Mouse (Mus musculus): ENCODE results near the gene Csf1. TPM values are rescaled to one million over a fixed set of nuclear protein-coding genes. Genes with fewer than 3 reads are reported as not detected.

The Csf1 gene
- polyA plus RNA-seq, 1 experiment, result 0.02 TPM

DNA sequence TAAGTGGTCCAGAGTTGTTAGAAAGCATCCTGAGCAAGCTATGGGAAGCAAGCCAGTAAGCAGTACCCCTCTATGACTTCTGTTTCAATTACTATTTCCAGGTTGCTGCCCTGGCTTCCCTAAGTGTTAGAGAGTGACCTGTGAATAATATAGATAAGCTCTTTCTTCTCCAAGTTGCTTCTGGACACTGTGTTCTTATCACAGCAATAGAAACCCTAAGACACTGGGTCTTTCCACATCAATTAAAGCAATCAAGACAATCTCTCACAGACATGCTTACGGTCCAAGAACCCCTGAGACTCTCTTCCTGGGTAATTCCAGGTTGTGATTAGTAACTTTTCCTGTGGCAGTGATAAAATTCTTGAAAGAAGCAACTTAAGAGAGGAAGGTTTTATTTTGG is 26.1 kb upstream of the Csf1 start:
- Histone ChIP-seq H3K36me3 (ENCODE audit: control insufficient read depth) (no peaks in the 10 kb centered on the region), H3K4me3 (replicated peaks) (no peak overlapping the region), H3K9me3 (ENCODE audit: control insufficient read depth, low read length) (no peaks in the 10 kb centered on the region), H3K27me3 (ENCODE audit: control insufficient read depth) (no peaks in the 10 kb centered on the region), H3K4me1 (ENCODE audit: control insufficient read depth) (no peaks in the 10 kb centered on the region; the same call in 1 of the 2 replicates)
- TF ChIP-seq TAL1 (IDR thresholded peaks at IDR 0.05; ENCODE audit: low read length), result no peak
- TF ChIP-seq GATA1 (IDR thresholded peaks at IDR 0.05; ENCODE audit: low read length), result no peak

DNA sequence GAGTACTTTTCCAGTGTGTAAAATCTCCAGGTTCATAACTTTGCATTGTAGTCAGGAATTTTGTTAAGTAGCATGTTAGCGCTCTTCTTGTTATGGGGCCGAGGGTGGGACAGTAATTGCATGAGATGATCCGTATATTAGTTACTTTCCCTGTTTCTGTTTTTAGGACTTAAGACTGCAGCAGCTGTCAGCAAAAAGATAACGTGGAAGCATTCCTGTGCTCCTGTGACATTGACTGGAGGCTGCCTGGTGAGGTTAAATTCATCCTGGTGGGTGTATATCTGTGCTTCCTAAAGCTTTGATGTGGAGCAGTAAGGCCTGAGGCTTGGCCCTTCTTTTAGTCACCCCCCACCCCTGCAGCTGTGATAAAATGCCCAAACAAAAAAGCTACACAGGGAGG is 25.3 kb upstream of the Csf1 start:
- H3K36me3 ChIP-seq (ENCODE audit: control insufficient read depth), result no peaks in the 10 kb centered on the region
- no peak overlapping the region for H3K4me3 ChIP-seq (replicated peaks)
- H3K27me3 ChIP-seq (ENCODE audit: control insufficient read depth), result no peaks in the 10 kb centered on the region
- H3K4me1 ChIP-seq (ENCODE audit: control insufficient read depth), result no peaks in the 10 kb centered on the region; the same call in 1 of the 2 replicates
- TF ChIP-seq GATA1 (IDR thresholded peaks at IDR 0.05; ENCODE audit: low read length) (no peak), TAL1 (IDR thresholded peaks at IDR 0.05; ENCODE audit: low read length) (no peak)
- no peaks in the 10 kb centered on the region for H3K9me3 ChIP-seq (ENCODE audit: control insufficient read depth, low read length)

DNA sequence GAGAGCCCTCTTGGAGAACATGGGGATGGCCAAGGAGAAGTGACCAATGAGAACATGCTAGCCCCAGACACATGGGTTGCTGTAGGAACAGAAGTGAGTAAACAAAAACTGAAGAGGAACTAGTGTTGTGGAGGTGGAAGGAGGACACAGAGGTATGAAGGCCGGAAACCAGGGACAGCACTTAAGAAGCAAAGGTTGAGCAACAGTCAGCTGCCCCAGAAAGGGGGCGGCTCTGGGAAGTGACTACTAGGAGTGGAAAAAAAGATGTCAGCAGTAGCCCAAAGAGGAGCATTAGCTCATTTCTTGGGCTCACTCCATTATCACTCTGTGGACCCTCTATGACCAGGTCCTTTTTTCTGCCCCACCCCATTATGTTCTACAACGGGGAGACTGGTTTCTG is 23.0 kb upstream of the Csf1 start:
- Histone ChIP-seq H3K36me3 (ENCODE audit: control insufficient read depth) (no peaks in the 10 kb centered on the region), H3K4me3 (replicated peaks) (no peak overlapping the region), H3K9me3 (ENCODE audit: control insufficient read depth, low read length) (no peaks in the 10 kb centered on the region), H3K4me1 (ENCODE audit: control insufficient read depth) (no peaks in the 10 kb centered on the region; the same call in 1 of the 2 replicates), H3K27me3 (ENCODE audit: control insufficient read depth) (no peaks in the 10 kb centered on the region)
- TF ChIP-seq GATA1 (IDR thresholded peaks at IDR 0.05; ENCODE audit: low read length) (no peak), TAL1 (IDR thresholded peaks at IDR 0.05; ENCODE audit: low read length) (no peak)

DNA sequence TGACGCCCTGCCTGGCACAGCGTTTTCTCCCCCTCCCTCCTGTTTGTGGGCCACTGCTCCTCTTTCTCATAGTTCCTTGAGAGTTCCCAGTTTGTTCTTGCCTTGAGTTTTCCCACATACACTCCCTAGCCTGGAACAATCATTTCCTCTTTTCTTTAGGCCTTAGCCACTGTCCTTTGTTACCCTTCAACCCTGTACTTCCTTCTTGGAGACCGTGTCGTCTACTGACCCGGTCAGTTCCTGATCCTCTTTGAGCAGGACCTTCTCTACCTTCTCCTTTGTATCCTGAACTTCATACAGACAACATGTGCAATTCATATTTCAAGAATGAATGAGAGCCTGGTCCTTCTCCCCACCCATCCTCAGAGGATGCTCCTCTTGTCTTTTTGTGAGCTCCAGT is 21.0 kb upstream of the Csf1 start:
- Histone ChIP-seq H3K4me3 (replicated peaks) (no peak overlapping the region), H3K27me3 (ENCODE audit: control insufficient read depth) (peaks cover 1% of the 10 kb centered on the region), H3K9me3 (ENCODE audit: control insufficient read depth, low read length) (no peaks in the 10 kb centered on the region), H3K36me3 (ENCODE audit: control insufficient read depth) (no peaks in the 10 kb centered on the region), H3K4me1 (ENCODE audit: control insufficient read depth) (no peaks in the 10 kb centered on the region)
- no peak for TF ChIP-seq GATA1 (IDR thresholded peaks at IDR 0.05; ENCODE audit: low read length)
- TF ChIP-seq TAL1 (IDR thresholded peaks at IDR 0.05; ENCODE audit: low read length), result no peak

DNA sequence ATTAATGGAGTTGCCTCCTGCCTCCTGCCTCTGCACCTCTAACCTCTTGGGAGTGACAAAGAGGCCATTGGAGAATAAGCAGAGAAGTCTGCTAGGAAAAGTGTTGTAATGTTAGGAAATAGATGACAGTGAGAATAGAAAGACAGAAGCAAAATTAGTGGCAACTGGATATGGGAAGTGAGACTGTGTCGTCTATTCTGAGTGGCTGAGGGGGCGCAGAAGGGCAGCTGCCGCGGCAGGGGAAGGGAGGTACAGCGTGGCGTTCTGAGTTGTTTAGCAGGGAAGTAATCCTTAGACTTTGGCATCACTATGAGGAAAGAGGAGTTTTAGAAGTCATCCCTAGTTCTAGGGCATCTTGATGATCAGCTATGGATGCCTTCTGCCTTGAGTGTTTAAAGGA is 17.7 kb upstream of the Csf1 start:
- peaks cover 14% of the 10 kb centered on the region for H3K27me3 ChIP-seq (ENCODE audit: control insufficient read depth)
- no peak overlapping the region for H3K4me3 ChIP-seq (replicated peaks)
- no peaks in the 10 kb centered on the region for H3K4me1 ChIP-seq (ENCODE audit: control insufficient read depth)
- H3K9me3 ChIP-seq (ENCODE audit: control insufficient read depth, low read length), result no peaks in the 10 kb centered on the region
- H3K36me3 ChIP-seq (ENCODE audit: control insufficient read depth), result no peaks in the 10 kb centered on the region
- TF ChIP-seq GATA1 (IDR thresholded peaks at IDR 0.05; ENCODE audit: low read length) (no peak), TAL1 (IDR thresholded peaks at IDR 0.05; ENCODE audit: low read length) (no peak)

DNA sequence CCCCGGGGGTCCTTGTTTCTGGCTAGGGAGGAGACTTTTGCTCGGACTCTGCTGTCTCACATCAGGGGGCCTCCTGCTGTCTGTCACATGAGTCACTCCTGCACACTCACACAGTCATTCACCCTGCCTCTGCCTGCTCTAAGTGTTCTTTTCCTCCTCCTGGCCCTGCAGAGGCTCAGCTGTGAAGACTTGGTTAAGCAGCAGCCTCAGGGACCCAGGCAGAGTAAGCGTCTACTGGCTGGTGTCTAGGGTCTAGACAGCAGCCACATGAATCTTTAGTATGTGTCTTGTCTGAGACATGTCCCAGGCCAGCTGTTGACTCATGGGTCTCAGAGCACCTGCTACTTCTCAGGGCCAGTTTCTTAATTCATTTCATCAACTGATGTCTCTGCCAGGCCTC is 16.0 kb upstream of the Csf1 start:
- Histone ChIP-seq H3K36me3 (ENCODE audit: control insufficient read depth) (no peaks in the 10 kb centered on the region), H3K9me3 (ENCODE audit: control insufficient read depth, low read length) (no peaks in the 10 kb centered on the region), H3K4me1 (ENCODE audit: control insufficient read depth) (no peaks in the 10 kb centered on the region), H3K27me3 (ENCODE audit: control insufficient read depth) (peaks cover 16% of the 10 kb centered on the region), H3K4me3 (replicated peaks) (no peak overlapping the region)
- TF ChIP-seq TAL1 (IDR thresholded peaks at IDR 0.05; ENCODE audit: low read length) (no peak), GATA1 (IDR thresholded peaks at IDR 0.05; ENCODE audit: low read length) (no peak)

DNA sequence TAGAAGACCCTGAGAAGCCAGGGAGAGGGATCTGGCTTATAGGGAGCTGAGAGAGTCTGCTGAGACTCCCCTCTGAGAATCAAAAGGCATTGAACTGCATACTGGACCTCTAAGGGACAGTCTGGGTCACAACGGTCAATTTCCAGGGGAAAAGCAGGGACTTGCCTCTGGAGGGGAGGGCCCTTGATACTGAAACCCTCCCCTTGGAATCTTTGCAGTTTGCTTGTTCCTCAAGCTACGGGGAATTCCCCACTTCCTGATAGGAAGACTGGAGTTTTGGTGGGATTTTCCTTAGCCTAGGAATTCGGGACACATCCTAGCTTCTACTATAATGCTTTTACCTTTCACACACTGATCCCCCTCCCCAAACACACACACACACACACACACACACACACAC is 15.5 kb upstream of the Csf1 start:
- no peaks in the 10 kb centered on the region for H3K4me1 ChIP-seq (ENCODE audit: control insufficient read depth)
- H3K4me3 ChIP-seq (replicated peaks), result no peak overlapping the region
- peaks cover 16% of the 10 kb centered on the region for H3K27me3 ChIP-seq (ENCODE audit: control insufficient read depth)
- TF ChIP-seq TAL1 (IDR thresholded peaks at IDR 0.05; ENCODE audit: low read length), result no peak
- no peaks in the 10 kb centered on the region for H3K9me3 ChIP-seq (ENCODE audit: control insufficient read depth, low read length)
- no peaks in the 10 kb centered on the region for H3K36me3 ChIP-seq (ENCODE audit: control insufficient read depth)

DNA sequence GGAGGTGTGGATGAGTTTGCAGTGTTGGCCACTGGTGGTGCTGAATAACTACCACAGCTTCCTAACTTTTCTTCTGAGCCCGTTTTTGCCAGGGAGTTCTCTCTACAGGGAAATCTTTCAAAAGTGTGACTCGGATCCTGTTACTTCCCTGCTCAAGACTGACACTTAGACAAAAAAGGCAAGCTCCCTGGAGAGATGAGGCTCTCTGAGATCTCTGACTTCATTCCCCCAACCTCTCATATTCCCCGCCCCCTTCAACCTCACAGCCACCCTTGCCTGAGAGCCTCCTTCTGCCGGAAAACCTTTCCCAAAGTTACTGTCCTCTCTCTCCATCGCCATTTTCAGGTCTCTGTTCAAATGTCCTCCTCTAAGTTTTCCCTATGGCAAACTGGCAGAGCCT is 14.8 kb upstream of the Csf1 start:
- H3K4me3 ChIP-seq (replicated peaks), result no peak overlapping the region
- H3K9me3 ChIP-seq (ENCODE audit: control insufficient read depth, low read length), result no peaks in the 10 kb centered on the region
- TF ChIP-seq GATA1 (IDR thresholded peaks at IDR 0.05; ENCODE audit: low read length) (no peak), TAL1 (IDR thresholded peaks at IDR 0.05; ENCODE audit: low read length) (no peak)
- H3K4me1 ChIP-seq (ENCODE audit: control insufficient read depth), result no peaks in the 10 kb centered on the region
- H3K27me3 ChIP-seq (ENCODE audit: control insufficient read depth), result peaks cover 16% of the 10 kb centered on the region
- no peaks in the 10 kb centered on the region for H3K36me3 ChIP-seq (ENCODE audit: control insufficient read depth)

DNA sequence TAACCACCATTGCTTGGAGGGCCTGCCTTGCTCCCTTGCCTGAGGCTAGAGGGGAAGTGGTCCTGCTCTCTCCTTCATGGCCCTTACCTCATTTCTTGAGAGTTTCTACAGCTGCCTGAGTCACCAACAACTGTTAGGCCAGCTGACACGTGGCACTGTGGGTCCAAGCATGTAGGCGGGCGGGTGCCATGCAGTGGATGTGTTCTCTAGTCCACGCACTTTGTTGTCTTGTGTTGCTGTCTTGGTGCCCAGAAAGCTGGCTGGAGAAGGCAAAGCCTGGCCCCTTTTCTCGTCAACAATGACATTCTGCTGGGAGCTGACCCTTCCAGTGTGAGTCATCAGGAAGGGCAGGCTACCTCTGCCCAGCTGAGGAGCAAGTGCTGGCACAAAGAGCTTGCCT is 12.6 kb upstream of the Csf1 start:
- H3K27me3 ChIP-seq (ENCODE audit: control insufficient read depth), result peaks cover 16% of the 10 kb centered on the region

DNA sequence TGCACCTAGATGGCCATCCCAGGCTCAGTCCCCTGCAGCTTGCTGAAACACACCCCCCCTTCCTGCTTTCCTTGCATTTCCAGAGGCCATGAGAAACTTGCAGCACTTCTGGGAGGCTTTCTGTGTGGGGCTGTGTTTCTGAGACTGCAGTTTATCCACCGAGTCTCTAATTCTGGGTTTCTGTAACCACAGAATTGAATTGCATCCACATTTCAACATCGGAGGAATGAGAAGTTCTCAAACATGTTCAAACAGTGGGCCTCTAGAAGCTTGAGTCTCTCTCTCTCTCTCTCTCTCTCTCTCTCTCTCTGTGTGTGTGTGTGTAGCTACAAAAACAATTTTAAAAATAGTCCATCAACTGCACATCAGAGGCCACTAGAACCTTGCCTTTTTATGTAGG is 9.4 kb upstream of the Csf1 start:
- Histone ChIP-seq H3K36me3 (ENCODE audit: control insufficient read depth) (no peaks in the 10 kb centered on the region), H3K9me3 (ENCODE audit: control insufficient read depth, low read length) (no peaks in the 10 kb centered on the region), H3K4me3 (replicated peaks) (no peak overlapping the region), H3K4me1 (ENCODE audit: control insufficient read depth) (no peaks in the 10 kb centered on the region), H3K27me3 (ENCODE audit: control insufficient read depth) (peaks cover 4% of the 10 kb centered on the region)
- TF ChIP-seq TAL1 (IDR thresholded peaks at IDR 0.05; ENCODE audit: low read length), result no peak
- no peak for TF ChIP-seq GATA1 (IDR thresholded peaks at IDR 0.05; ENCODE audit: low read length)

More for the DNA sequence above, 12.6 kb upstream of the Csf1 start:
- Histone ChIP-seq H3K36me3 (ENCODE audit: control insufficient read depth) (no peaks in the 10 kb centered on the region), H3K4me3 (replicated peaks) (no peak overlapping the region), H3K9me3 (ENCODE audit: control insufficient read depth, low read length) (no peaks in the 10 kb centered on the region), H3K4me1 (ENCODE audit: control insufficient read depth) (no peaks in the 10 kb centered on the region)
- TF ChIP-seq TAL1 (IDR thresholded peaks at IDR 0.05; ENCODE audit: low read length) (no peak), GATA1 (IDR thresholded peaks at IDR 0.05; ENCODE audit: low read length) (no peak)

Measured in erythroblast, embryonic 14.5 days (primary cell).